Comparison of ENCODE assay signal across 33 mouse cellular contexts in the genomic region with DNA sequence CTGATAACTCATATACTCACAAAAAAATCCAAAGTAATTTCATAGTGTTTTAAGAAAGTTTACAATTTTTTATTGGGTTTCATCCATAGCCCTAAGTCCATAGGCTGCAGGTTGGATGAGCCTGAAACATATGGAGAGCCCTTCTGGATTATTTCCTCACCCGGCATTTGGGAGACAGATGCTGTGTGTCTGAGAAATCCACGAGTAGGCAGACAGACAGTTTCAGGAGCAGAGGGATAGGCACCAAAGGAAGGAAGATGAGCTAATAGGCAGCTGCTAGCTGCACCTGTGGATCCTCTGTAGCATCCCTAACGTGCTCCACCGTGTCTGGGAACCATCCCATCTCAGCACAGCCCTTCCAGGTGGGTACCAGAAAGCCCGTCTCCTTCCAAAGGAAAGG.
DNase-seq lines count a peak whose midpoint lies in the region; ATAC-seq and TF ChIP-seq lines count a peak whose summit lies in the region.
"Had no signal": no experiment of that assay in that cellular context is flagged by ENCODE, and none has a peak within 500 bp of the region (broad histone marks: within the 10 kb centered on the region; RNA-seq: fewer than 3 reads in every experiment).

No protein-coding gene starts in this region.

- no peak for ATAC-seq in forebrain, embryonic 14.5 days
- ATAC-seq in forebrain, postnatal 0 days, result no peak
- no peak for ATAC-seq in megakaryocyte-erythroid progenitor cell, adult 5-6 weeks (replicated peaks; ENCODE audit: low FRiP score, low TSS enrichment, poor library complexity, severe bottlenecking)
- ATAC-seq: activated CD4-positive, CD25-positive, alpha-beta regulatory T cell, adult 4 months; forebrain, embryonic 16.5 days; inflammation-experienced regulatory T-cells, adult 6 months; lung, postnatal 0 days; midbrain, embryonic 13.5 days had no signal

- 74% methylated on average over 5 of the region's 5 CpGs for WGBS in forebrain, embryonic 14.5 days
- 75% methylated on average over 5 of the region's 5 CpGs for WGBS in forebrain, postnatal 0 days

- H3K27ac ChIP-seq in forebrain, embryonic 14.5 days (ENCODE audit: low read depth, low read length), result no peak overlapping the region
- no peak overlapping the region for H3K27ac ChIP-seq in forebrain, postnatal 0 days (ENCODE audit: low read depth, low read length)
- H3K27ac ChIP-seq: embryonic facial prominence, embryonic 12.5 days; heart, embryonic 13.5 days; hindbrain, embryonic 10.5 days; hindbrain, embryonic 15.5 days; left cerebral cortex, adult 2 months; limb, embryonic 10.5 days; limb, embryonic 15.5 days; liver, embryonic 13.5 days; midbrain, embryonic 13.5 days had no signal

- H3K27me3 ChIP-seq in forebrain, embryonic 14.5 days (replicated peaks; ENCODE audit: control insufficient read depth, insufficient read depth, low read length), result no peaks in the 10 kb centered on the region
- H3K27me3 ChIP-seq in forebrain, postnatal 0 days (ENCODE audit: insufficient read depth, low read length), result no peaks in the 10 kb centered on the region
- H3K27me3 ChIP-seq: CH12.LX; embryonic facial prominence, embryonic 12.5 days; heart, embryonic 13.5 days; limb, embryonic 15.5 days; liver, embryonic 13.5 days; megakaryocyte, embryonic 14.5 days had no signal

- no peak overlapping the region for H3K9ac ChIP-seq in forebrain, embryonic 14.5 days (ENCODE audit: low read length)
- no peak overlapping the region for H3K9ac ChIP-seq in forebrain, postnatal 0 days
- H3K9ac ChIP-seq: embryonic facial prominence, embryonic 12.5 days; heart, embryonic 13.5 days; hindbrain, embryonic 15.5 days; limb, embryonic 15.5 days; liver, embryonic 13.5 days; midbrain, embryonic 13.5 days had no signal

- H3K4me2 ChIP-seq in forebrain, embryonic 14.5 days (ENCODE audit: low read length), result no peak overlapping the region
- no peak overlapping the region for H3K4me2 ChIP-seq in forebrain, postnatal 0 days (ENCODE audit: low read depth)
- H3K4me2 ChIP-seq: embryonic facial prominence, embryonic 12.5 days; heart, embryonic 13.5 days; hindbrain, embryonic 15.5 days; limb, embryonic 15.5 days; liver, embryonic 13.5 days; midbrain, embryonic 13.5 days had no signal

- TF ChIP-seq CTCF in forebrain, postnatal 0 days (IDR thresholded peaks at IDR 0.05; ENCODE audit: low read depth), result no peak

- DNase-seq in forebrain, embryonic 14.5 days (ENCODE audit: low spot score), result peak; percentile 27
- no peak for DNase-seq in forebrain, postnatal 0 days
- peak; percentile 41 to 48 for DNase-seq in layer of hippocampus, adult 18-20 months (ENCODE audit: low spot score in 2 of 2)
- DNase-seq in layer of hippocampus, postnatal 10 days (ENCODE audit: low spot score in 2 of 2), result no peak
- DNase-seq in brain, adult 2 months (ENCODE audit: low read depth, low spot score), result peak; percentile 75
- peak; percentile 49 for DNase-seq in layer of hippocampus, adult 9-11 months
- DNase-seq in thymus, postnatal 0 days (ENCODE audit: low spot score), result no peak
- DNase-seq: adrenal gland, adult 2 months; cerebellum, adult 11 months; cerebellum, adult 9-11 months; embryo, embryonic 11 days; gastrocnemius, postnatal 10 days; heart, postnatal 10 days; kidney, adult 11 months; kidney, postnatal 25 days; liver, embryonic 13.5 days; lung, adult 18-20 months; lung, postnatal 4 days had no signal

- no peaks in the 10 kb centered on the region for H3K4me1 ChIP-seq in forebrain, embryonic 14.5 days (ENCODE audit: control insufficient read depth, insufficient read depth, low read length)
- no peaks in the 10 kb centered on the region for H3K4me1 ChIP-seq in forebrain, postnatal 0 days (ENCODE audit: insufficient read depth)
- H3K4me1 ChIP-seq: embryonic facial prominence, embryonic 12.5 days; hindbrain, embryonic 15.5 days; liver, embryonic 13.5 days; megakaryocyte, embryonic 14.5 days; midbrain, embryonic 13.5 days had no signal

- H3K36me3 ChIP-seq in forebrain, embryonic 14.5 days (ENCODE audit: control insufficient read depth, insufficient read depth, low read length), result no peaks in the 10 kb centered on the region
- no peaks in the 10 kb centered on the region for H3K36me3 ChIP-seq in forebrain, postnatal 0 days (ENCODE audit: insufficient read depth)
- H3K36me3 ChIP-seq: embryonic facial prominence, embryonic 12.5 days; heart, embryonic 13.5 days; hindbrain, embryonic 10.5 days; hindbrain, embryonic 15.5 days; limb, embryonic 10.5 days; limb, embryonic 15.5 days; liver, embryonic 13.5 days; midbrain, embryonic 13.5 days had no signal

- H3K4me3 ChIP-seq in forebrain, embryonic 14.5 days (ENCODE audit: low read depth, low read length), result no peak overlapping the region
- H3K4me3 ChIP-seq in forebrain, postnatal 0 days (ENCODE audit: low read depth, low read length), result no peak overlapping the region
- H3K4me3 ChIP-seq: embryonic facial prominence, embryonic 12.5 days; heart, embryonic 13.5 days; hindbrain, embryonic 10.5 days; hindbrain, embryonic 15.5 days; left cerebral cortex, adult 2 months; limb, embryonic 10.5 days; limb, embryonic 15.5 days; liver, embryonic 13.5 days; megakaryocyte, embryonic 14.5 days; midbrain, embryonic 13.5 days had no signal

- H3K9me3 ChIP-seq in forebrain, embryonic 14.5 days (replicated peaks; ENCODE audit: control insufficient read depth, low read length), result no peaks in the 10 kb centered on the region
- 0 out of 2 replicates have a peak, but pooled peaks cover under 1% of the 10 kb centered on the region for H3K9me3 ChIP-seq in forebrain, postnatal 0 days (ENCODE audit: low read length)
- H3K9me3 ChIP-seq: hindbrain, embryonic 15.5 days; limb, embryonic 10.5 days; limb, embryonic 15.5 days; liver, embryonic 13.5 days had no signal

Comparison
In these comparisons a context has a peak if more than half of its experiments do, and no peak if none do; other contexts are left out.
1. DNase-seq: peak in forebrain, embryonic 14.5 days (single experiment), layer of hippocampus, adult 18-20 months (2 of 2), brain, adult 2 months (single experiment) and layer of hippocampus, adult 9-11 months (single experiment); none in forebrain, postnatal 0 days (single experiment), layer of hippocampus, postnatal 10 days (0 of 2) and thymus, postnatal 0 days (single experiment).